Mouse (Mus musculus) liver, embryonic 14.5 days (tissue): ENCODE data around the gene Smc1b.

Experiments used
- CTCF ChIP-seq: IDR thresholded peaks from 2 replicates; pipeline ENCODE4 v1.5.1; 2016; ENCODE audit warnings: antibody characterized with exemption, low read depth, control low read depth
- EP300 ChIP-seq: IDR thresholded peaks from 2 replicates; pipeline ENCODE4 v1.6.1; 2016; ENCODE audit warnings: antibody characterized with exemption, low read depth

GRCm38 (mm10) chr15:85031866-85032265 lies 99.9 kb downstream of the Smc1b start:
- no peak for TF ChIP-seq CTCF
- no peak for TF ChIP-seq EP300
